Mouse (Mus musculus): ENCODE data around the gene Tmco2. TPM values are rescaled to one million over a fixed set of nuclear protein-coding genes. Genes with fewer than 3 reads are reported as not detected.
"Not testable (repeated sequence)": the region's sequence is repeated elsewhere in the genome, so short reads cannot be mapped to it uniquely, and the experiment has no call there.

Gene Tmco2
- total and polyA plus RNA-seq, 2 experiments: not detected

GRCm38 (mm10) chr4:121080395-121080794 is 28.6 kb downstream of the Tmco2 start:
- Histone ChIP-seq H3K79me2 (ENCODE audit: control insufficient read depth, insufficient read depth, low read length) (no peaks in the 10 kb centered on the region), H3K27ac (replicated peaks; ENCODE audit: insufficient read depth, low read depth, low read length) (no peak overlapping the region), H3K9ac (ENCODE audit: low read depth, low read length) (no peak overlapping the region), H3K4me3 (ENCODE audit: insufficient read depth, low read depth, low read length) (no peak overlapping the region), H3K36me3 (ENCODE audit: control insufficient read depth, insufficient read depth, low read length) (peaks cover 30% of the 10 kb centered on the region), H3K27me3 (ENCODE audit: control insufficient read depth, insufficient read depth, low read length) (no peaks in the 10 kb centered on the region), H3K4me1 (ENCODE audit: control insufficient read depth, insufficient read depth, low read length) (peaks cover 1% of the 10 kb centered on the region)
- 73% methylated on average over 1 of the region's 1 CpGs for WGBS
- no peak for TF ChIP-seq CTCF (IDR thresholded peaks at IDR 0.05; ENCODE audit: low read depth, low read length)
- no peak for TF ChIP-seq POLR2A (IDR thresholded peaks at IDR 0.05; ENCODE audit: extremely low read depth, insufficient read depth, low read length)
- DNase-seq (ENCODE audit: extremely low read depth, low read depth, low spot score): no peak

- peaks cover 1% of the 10 kb centered on the region for H3K4me1 ChIP-seq (ENCODE audit: control insufficient read depth, insufficient read depth, low read length)
- H3K79me2 ChIP-seq (ENCODE audit: control insufficient read depth, insufficient read depth, low read length): no peaks in the 10 kb centered on the region
- DNase-seq (ENCODE audit: extremely low read depth, low read depth, low spot score): peak; percentile 35
- H3K4me3 ChIP-seq (ENCODE audit: insufficient read depth, low read depth, low read length): no peak overlapping the region
- H3K36me3 ChIP-seq (ENCODE audit: control insufficient read depth, insufficient read depth, low read length): peaks cover 33% of the 10 kb centered on the region
- H3K27ac ChIP-seq (replicated peaks; ENCODE audit: insufficient read depth, low read depth, low read length): no peak overlapping the region
- TF ChIP-seq POLR2A (IDR thresholded peaks at IDR 0.05; ENCODE audit: extremely low read depth, insufficient read depth, low read length) (no peak), CTCF (IDR thresholded peaks at IDR 0.05; ENCODE audit: low read depth, low read length) (no peak)
- H3K27me3 ChIP-seq (ENCODE audit: control insufficient read depth, insufficient read depth, low read length): no peaks in the 10 kb centered on the region
- 41% methylated on average over 3 of the region's 3 CpGs for WGBS
- H3K9ac ChIP-seq (ENCODE audit: low read depth, low read length): no peak overlapping the region
Observed at GRCm38 (mm10) chr4:121077915-121078646, 30.9 kb downstream of the Tmco2 start.

- Histone ChIP-seq H3K27ac (replicated peaks; ENCODE audit: insufficient read depth, low read depth, low read length) (no peak overlapping the region), H3K9ac (ENCODE audit: low read depth, low read length) (no peak overlapping the region), H3K79me2 (ENCODE audit: control insufficient read depth, insufficient read depth, low read length) (no peaks in the 10 kb centered on the region), H3K36me3 (ENCODE audit: control insufficient read depth, insufficient read depth, low read length) (peaks cover 20% of the 10 kb centered on the region), H3K4me3 (ENCODE audit: insufficient read depth, low read depth, low read length) (no peak overlapping the region), H3K4me1 (ENCODE audit: control insufficient read depth, insufficient read depth, low read length) (peaks cover 1% of the 10 kb centered on the region), H3K27me3 (ENCODE audit: control insufficient read depth, insufficient read depth, low read length) (no peaks in the 10 kb centered on the region)
- no peak for DNase-seq (ENCODE audit: extremely low read depth, low read depth, low spot score)
- WGBS: 90% methylated on average over 4 of the region's 4 CpGs
- TF ChIP-seq POLR2A (IDR thresholded peaks at IDR 0.05; ENCODE audit: extremely low read depth, insufficient read depth, low read length) (no peak), CTCF (IDR thresholded peaks at IDR 0.05; ENCODE audit: low read depth, low read length) (no peak)
Observed at GRCm38 (mm10) chr4:121074250-121074649, 34.8 kb downstream of the Tmco2 start.

- Histone ChIP-seq H3K27ac (replicated peaks; ENCODE audit: insufficient read depth, low read depth, low read length) (no peak overlapping the region), H3K4me3 (ENCODE audit: insufficient read depth, low read depth, low read length) (no peak overlapping the region), H3K27me3 (ENCODE audit: control insufficient read depth, insufficient read depth, low read length) (no peaks in the 10 kb centered on the region), H3K9ac (ENCODE audit: low read depth, low read length) (no peak overlapping the region), H3K79me2 (ENCODE audit: control insufficient read depth, insufficient read depth, low read length) (no peaks in the 10 kb centered on the region), H3K36me3 (ENCODE audit: control insufficient read depth, insufficient read depth, low read length) (peaks cover 26% of the 10 kb centered on the region), H3K4me1 (ENCODE audit: control insufficient read depth, insufficient read depth, low read length) (no peaks in the 10 kb centered on the region)
- TF ChIP-seq CTCF (IDR thresholded peaks at IDR 0.05; ENCODE audit: low read depth, low read length) (no peak), POLR2A (IDR thresholded peaks at IDR 0.05; ENCODE audit: extremely low read depth, insufficient read depth, low read length) (no peak)
- 71% methylated on average over 2 of the region's 2 CpGs for WGBS
- DNase-seq (ENCODE audit: extremely low read depth, low read depth, low spot score): no peak
Observed at GRCm38 (mm10) chr4:121065336-121065735, 43.7 kb downstream of the Tmco2 start.

GRCm38 (mm10) chr4:121059218-121059617 is 49.8 kb downstream of the Tmco2 start:
- not testable (repeated sequence) for DNase-seq (ENCODE audit: extremely low read depth, low read depth, low spot score); H3K27ac ChIP-seq (replicated peaks; ENCODE audit: insufficient read depth, low read depth, low read length); H3K9ac ChIP-seq (ENCODE audit: low read depth, low read length); H3K79me2 ChIP-seq (ENCODE audit: control insufficient read depth, insufficient read depth, low read length); H3K4me1 ChIP-seq (ENCODE audit: control insufficient read depth, insufficient read depth, low read length); H3K36me3 ChIP-seq (ENCODE audit: control insufficient read depth, insufficient read depth, low read length); H3K27me3 ChIP-seq (ENCODE audit: control insufficient read depth, insufficient read depth, low read length); H3K4me3 ChIP-seq (ENCODE audit: insufficient read depth, low read depth, low read length)
- 84% methylated on average over 10 of the region's 10 CpGs for WGBS

GRCm38 (mm10) chr4:121057032-121057431 is 52.0 kb downstream of the Tmco2 start:
- DNase-seq (ENCODE audit: extremely low read depth, low read depth, low spot score): no peak
- Histone ChIP-seq H3K36me3 (ENCODE audit: control insufficient read depth, insufficient read depth, low read length) (peaks cover 7% of the 10 kb centered on the region), H3K79me2 (ENCODE audit: control insufficient read depth, insufficient read depth, low read length) (no peaks in the 10 kb centered on the region), H3K27ac (replicated peaks; ENCODE audit: insufficient read depth, low read depth, low read length) (no peak overlapping the region), H3K9ac (ENCODE audit: low read depth, low read length) (no peak overlapping the region), H3K4me3 (ENCODE audit: insufficient read depth, low read depth, low read length) (no peak overlapping the region), H3K4me1 (ENCODE audit: control insufficient read depth, insufficient read depth, low read length) (no peaks in the 10 kb centered on the region), H3K27me3 (ENCODE audit: control insufficient read depth, insufficient read depth, low read length) (peaks cover 5% of the 10 kb centered on the region; the same call in 1 of the 2 replicates)
- TF ChIP-seq POLR2A (IDR thresholded peaks at IDR 0.05; ENCODE audit: extremely low read depth, insufficient read depth, low read length) (no peak), CTCF (IDR thresholded peaks at IDR 0.05; ENCODE audit: low read depth, low read length) (no peak)
- 59% methylated on average over 2 of the region's 2 CpGs for WGBS
